Comparison of ENCODE assay signal across 7 mouse cellular contexts in genomic region chr13:46162025-46162374, GRCm38 (mm10).
A peak's percentile ranks its signal among the peaks of the same experiment; 100 is the strongest.
DNase-seq lines count a peak whose midpoint lies in the region; ATAC-seq and TF ChIP-seq lines count a peak whose summit lies in the region.

No protein-coding gene starts in this region.

- H3K4me3 ChIP-seq in cortical plate, adult 2 months (ENCODE audit: insufficient read depth, low read length) = peak overlapping the region; percentile 13; the same call in 1 of the 2 replicates
- peak overlapping the region; percentile 15; the same call in 1 of the 2 replicates for H3K4me3 ChIP-seq in intestine, embryonic 15.5 days (replicated peaks)
- 0 out of 2 replicates have a peak overlapping the region, but pooled peaks have one; percentile 5 for H3K4me3 ChIP-seq in midbrain, embryonic 11.5 days (ENCODE audit: low read depth, low read length)

- peak; percentile 88 for TF ChIP-seq CTCF in cortical plate, adult 2 months (IDR thresholded peaks at IDR 0.05; ENCODE audit: extremely low read depth, insufficient read depth, low read length)

- ATAC-seq in intestine, embryonic 15.5 days = peak; percentile 53; the same call in 1 of the 2 replicates
- ATAC-seq in midbrain, embryonic 11.5 days (ENCODE audit: low FRiP score) = peak; percentile 55; the same call in 1 of the 2 replicates

- H3K27ac ChIP-seq in cortical plate, adult 2 months (ENCODE audit: insufficient read depth, low read length) = no peak overlapping the region
- H3K27ac ChIP-seq in intestine, embryonic 15.5 days = no peak overlapping the region
- no peak overlapping the region for H3K27ac ChIP-seq in midbrain, embryonic 11.5 days (ENCODE audit: low read depth, low read length)

- TF ChIP-seq POLR2A in cortical plate, adult 2 months (IDR thresholded peaks at IDR 0.05; ENCODE audit: extremely low read depth, insufficient read depth, low read length) = no peak

- no peaks in the 10 kb centered on the region for H3K36me3 ChIP-seq in intestine, embryonic 15.5 days
- H3K36me3 ChIP-seq in midbrain, embryonic 11.5 days (ENCODE audit: control insufficient read depth, insufficient read depth, low read length) = no peaks in the 10 kb centered on the region

- no peaks in the 10 kb centered on the region for H3K27me3 ChIP-seq in intestine, embryonic 15.5 days (replicated peaks)
- no peaks in the 10 kb centered on the region for H3K27me3 ChIP-seq in midbrain, embryonic 11.5 days (ENCODE audit: control insufficient read depth, insufficient read depth, low read length)

- 2% methylated on average over 10 of the region's 10 CpGs for WGBS in intestine, embryonic 15.5 days
- 2% methylated on average over 10 of the region's 10 CpGs for WGBS in midbrain, embryonic 11.5 days

- 0 out of 2 replicates have a peak, but pooled peaks cover 2% of the 10 kb centered on the region for H3K4me1 ChIP-seq in cortical plate, adult 2 months (ENCODE audit: control insufficient read depth, insufficient read depth, low read length)
- H3K4me1 ChIP-seq in intestine, embryonic 15.5 days (replicated peaks) = no peaks in the 10 kb centered on the region
- peaks cover 3% of the 10 kb centered on the region; the same call in 1 of the 2 replicates for H3K4me1 ChIP-seq in midbrain, embryonic 11.5 days (ENCODE audit: control insufficient read depth, insufficient read depth, low read length)

- peak; percentile 80 for DNase-seq in adipocyte (ENCODE audit: low spot score)
- DNase-seq in gastrocnemius, postnatal 36 days = peak; percentile 66 to 68
- peak; percentile 90 to 93 for DNase-seq in left cerebral cortex, postnatal 14 days (ENCODE audit: low spot score in 2 of 2)
- peak; percentile 97 for DNase-seq in midbrain, embryonic 11.5 days (ENCODE audit: low spot score, missing footprints)
- DNase-seq in skeletal muscle tissue, adult 2 months (ENCODE audit: low read depth, low spot score) = peak; percentile 70

- intact Hi-C loops in gastrocnemius, postnatal 36 days (cut with DNase I) = loop anchor here (5.0 to 10.0 kb wide), 3 partner anchors 530 to 617 kb away; no protein-coding TSS in a partner anchor
- intact Hi-C loops in left cerebral cortex, postnatal 14 days (cut with DNase I) = loop anchor here (5.0 kb wide), 1 partner anchor 195 kb away; the partner anchor contains the start of gene Atxn1

- no peak overlapping the region for H3K9ac ChIP-seq in intestine, embryonic 15.5 days
- H3K9ac ChIP-seq in midbrain, embryonic 11.5 days (ENCODE audit: low read length) = 0 out of 2 replicates have a peak overlapping the region, but pooled peaks have one; percentile 16

- H3K9me3 ChIP-seq in intestine, embryonic 15.5 days = no peaks in the 10 kb centered on the region
- no peaks in the 10 kb centered on the region for H3K9me3 ChIP-seq in midbrain, embryonic 11.5 days (ENCODE audit: control insufficient read depth, low read length)

- H3K4me2 ChIP-seq in intestine, embryonic 15.5 days (replicated peaks) = peak overlapping the region; percentile 51
- H3K4me2 ChIP-seq in midbrain, embryonic 11.5 days = peak overlapping the region; percentile 34
